Mouse (Mus musculus) A20 (cell line): ENCODE measurements around the gene Tmem63b.
"Not testable (repeated sequence)": the region's sequence is repeated elsewhere in the genome, so short reads cannot be mapped to it uniquely, and the experiment has no call there.

ENCODE experiments used
- DNase-seq: peaks from one replicate; pipeline ENCODE4 v3.0.0-alpha.2; 2011; ENCODE audit warnings: low read depth, low spot score

Gene Tmem63b

GRCm38 (mm10) chr17:45623425-45623824, 63.3 kb downstream of the Tmem63b start:
- DNase-seq = not testable (repeated sequence)

- DNase-seq = no peak
Observed at GRCm38 (mm10) chr17:45619386-45620256, 67.1 kb downstream of the Tmem63b start.

- DNase-seq = no peak
Observed at GRCm38 (mm10) chr17:45618941-45619385, 67.7 kb downstream of the Tmem63b start.

- DNase-seq = no peak
Observed at GRCm38 (mm10) chr17:45617655-45618054, 69.0 kb downstream of the Tmem63b start.

GRCm38 (mm10) chr17:45616679-45617078, 70.0 kb downstream of the Tmem63b start:
- no peak for DNase-seq

- DNase-seq = no peak
Observed at GRCm38 (mm10) chr17:45616046-45616650, 70.6 kb downstream of the Tmem63b start.

- no peak for DNase-seq
Observed at GRCm38 (mm10) chr17:45612921-45613320, 73.8 kb downstream of the Tmem63b start.

- DNase-seq = no peak
Observed at GRCm38 (mm10) chr17:45612008-45612407, 74.7 kb downstream of the Tmem63b start.
